Mouse (Mus musculus) kidney, postnatal 4 days (tissue): ENCODE results near the gene Pla2g2f.

Source experiments
- DNase-seq, 2 experiments: peaks; one replicate each; pipeline ENCODE4 v3.0.0; 2021; ENCODE audit warnings: mixed read lengths in 2 of 2

Pla2g2f gene

GRCm38 (mm10) chr4:138712621-138713020 lies 44.8 kb downstream of the Pla2g2f start:
- DNase-seq = no peak

GRCm38 (mm10) chr4:138712096-138712495 lies 45.3 kb downstream of the Pla2g2f start:
- no peak for DNase-seq

GRCm38 (mm10) chr4:138711051-138711820 lies 46.2 kb downstream of the Pla2g2f start:
- peak in 1 of 2 experiments; percentile 57 for DNase-seq

- DNase-seq = no peak
These were observed 46.8 kb downstream of the Pla2g2f start for GRCm38 (mm10) chr4:138710633-138711032.

GRCm38 (mm10) chr4:138709944-138710343 lies 47.5 kb downstream of the Pla2g2f start:
- no peak for DNase-seq

GRCm38 (mm10) chr4:138709246-138709645 lies 48.2 kb downstream of the Pla2g2f start:
- DNase-seq = no peak

- DNase-seq = peak; percentile 85 to 89
These were observed 48.8 kb downstream of the Pla2g2f start for GRCm38 (mm10) chr4:138708636-138709035.

GRCm38 (mm10) chr4:138706620-138707019 lies 50.8 kb downstream of the Pla2g2f start:
- no peak for DNase-seq

GRCm38 (mm10) chr4:138704169-138704568 lies 53.3 kb downstream of the Pla2g2f start:
- DNase-seq = no peak

- no peak for DNase-seq
These were observed 53.8 kb downstream of the Pla2g2f start for GRCm38 (mm10) chr4:138703591-138703990.

GRCm38 (mm10) chr4:138702528-138702927 lies 54.9 kb downstream of the Pla2g2f start:
- no peak for DNase-seq

GRCm38 (mm10) chr4:138702031-138702430 lies 55.4 kb downstream of the Pla2g2f start:
- DNase-seq = no peak

GRCm38 (mm10) chr4:138701111-138701510 lies 56.3 kb downstream of the Pla2g2f start:
- DNase-seq = no peak
